Mouse (Mus musculus): Measurements from ENCODE around the gene Tmem209. TPM values are rescaled to one million over a fixed set of nuclear protein-coding genes. Genes with fewer than 3 reads are reported as not detected.

The Tmem209 gene
- polyA plus RNA-seq, 1 experiment, result not detected

- TF ChIP-seq POLR2A (IDR thresholded peaks at IDR 0.05; ENCODE audit: insufficient read depth, low read depth, low read length) (no peak), CTCF (IDR thresholded peaks at IDR 0.05; ENCODE audit: insufficient read depth, low read depth, low read length) (no peak)
- 55% methylated on average over 9 of the region's 9 CpGs for WGBS
Measured at GRCm38 (mm10) chr6:30514242-30514641, 4.7 kb upstream of the Tmem209 start.

GRCm38 (mm10) chr6:30510291-30510690 is 708 bp upstream of the Tmem209 start:
- Histone ChIP-seq H3K27ac (ENCODE audit: insufficient read depth, low read depth, low read length) (peak overlapping the region; percentile 43), H3K4me3 (ENCODE audit: insufficient read depth, low read depth, low read length) (no peak overlapping the region)
- 63% methylated on average over 5 of the region's 5 CpGs for WGBS

More at GRCm38 (mm10) chr6:30514242-30514641, 4.7 kb upstream of the Tmem209 start:
- no peak overlapping the region for H3K27ac ChIP-seq (ENCODE audit: insufficient read depth, low read depth, low read length)
- peaks cover 3% of the 10 kb centered on the region for H3K4me1 ChIP-seq (ENCODE audit: control insufficient read depth, insufficient read depth, low read length)
- H3K4me3 ChIP-seq (ENCODE audit: insufficient read depth, low read depth, low read length), result no peak overlapping the region

GRCm38 (mm10) chr6:30508824-30509223 is 759 bp downstream of the Tmem209 start:
- no peak overlapping the region for H3K27ac ChIP-seq (ENCODE audit: insufficient read depth, low read depth, low read length)

More at GRCm38 (mm10) chr6:30510291-30510690, 708 bp upstream of the Tmem209 start:
- peaks cover 3% of the 10 kb centered on the region for H3K4me1 ChIP-seq (ENCODE audit: control insufficient read depth, insufficient read depth, low read length)
- TF ChIP-seq CTCF (IDR thresholded peaks at IDR 0.05; ENCODE audit: insufficient read depth, low read depth, low read length) (no peak), POLR2A (IDR thresholded peaks at IDR 0.05; ENCODE audit: insufficient read depth, low read depth, low read length) (no peak)

GRCm38 (mm10) chr6:30499049-30499448 is 10.5 kb downstream of the Tmem209 start:
- Histone ChIP-seq H3K27ac (ENCODE audit: insufficient read depth, low read depth, low read length) (no peak overlapping the region), H3K4me3 (ENCODE audit: insufficient read depth, low read depth, low read length) (no peak overlapping the region), H3K4me1 (ENCODE audit: control insufficient read depth, insufficient read depth, low read length) (no peaks in the 10 kb centered on the region)
- TF ChIP-seq POLR2A (IDR thresholded peaks at IDR 0.05; ENCODE audit: insufficient read depth, low read depth, low read length) (no peak), CTCF (IDR thresholded peaks at IDR 0.05; ENCODE audit: insufficient read depth, low read depth, low read length) (no peak)
- WGBS, result 90% methylated on average over 3 of the region's 3 CpGs

More at GRCm38 (mm10) chr6:30508824-30509223, 759 bp downstream of the Tmem209 start:
- no peak for TF ChIP-seq POLR2A (IDR thresholded peaks at IDR 0.05; ENCODE audit: insufficient read depth, low read depth, low read length)
- no peak for TF ChIP-seq CTCF (IDR thresholded peaks at IDR 0.05; ENCODE audit: insufficient read depth, low read depth, low read length)
- WGBS, result under 1% methylated on average over 2 of the region's 2 CpGs
- peak overlapping the region; percentile 53 for H3K4me3 ChIP-seq (ENCODE audit: insufficient read depth, low read depth, low read length)
- H3K4me1 ChIP-seq (ENCODE audit: control insufficient read depth, insufficient read depth, low read length), result peaks cover 3% of the 10 kb centered on the region

GRCm38 (mm10) chr6:30486504-30486903 is 23.1 kb downstream of the Tmem209 start:
- TF ChIP-seq CTCF (IDR thresholded peaks at IDR 0.05; ENCODE audit: insufficient read depth, low read depth, low read length), result no peak
- no peak for TF ChIP-seq POLR2A (IDR thresholded peaks at IDR 0.05; ENCODE audit: insufficient read depth, low read depth, low read length)
- 90% methylated on average over 6 of the region's 6 CpGs for WGBS
- H3K4me1 ChIP-seq (ENCODE audit: control insufficient read depth, insufficient read depth, low read length), result no peaks in the 10 kb centered on the region
- no peak overlapping the region for H3K4me3 ChIP-seq (ENCODE audit: insufficient read depth, low read depth, low read length)
- H3K27ac ChIP-seq (ENCODE audit: insufficient read depth, low read depth, low read length), result no peak overlapping the region

- H3K4me3 ChIP-seq (ENCODE audit: insufficient read depth, low read depth, low read length), result no peak overlapping the region
- H3K27ac ChIP-seq (ENCODE audit: insufficient read depth, low read depth, low read length), result no peak overlapping the region
- 89% methylated on average over 2 of the region's 2 CpGs for WGBS
- TF ChIP-seq POLR2A (IDR thresholded peaks at IDR 0.05; ENCODE audit: insufficient read depth, low read depth, low read length) (no peak), CTCF (IDR thresholded peaks at IDR 0.05; ENCODE audit: insufficient read depth, low read depth, low read length) (no peak)
- H3K4me1 ChIP-seq (ENCODE audit: control insufficient read depth, insufficient read depth, low read length), result no peaks in the 10 kb centered on the region
Measured at GRCm38 (mm10) chr6:30482908-30483307, 26.7 kb downstream of the Tmem209 start.

GRCm38 (mm10) chr6:30479418-30479817 is 30.2 kb downstream of the Tmem209 start:
- Histone ChIP-seq H3K27ac (ENCODE audit: insufficient read depth, low read depth, low read length) (no peak overlapping the region), H3K4me1 (ENCODE audit: control insufficient read depth, insufficient read depth, low read length) (no peaks in the 10 kb centered on the region), H3K4me3 (ENCODE audit: insufficient read depth, low read depth, low read length) (no peak overlapping the region)
- WGBS, result 89% methylated on average over 3 of the region's 3 CpGs
- TF ChIP-seq CTCF (IDR thresholded peaks at IDR 0.05; ENCODE audit: insufficient read depth, low read depth, low read length) (no peak), POLR2A (IDR thresholded peaks at IDR 0.05; ENCODE audit: insufficient read depth, low read depth, low read length) (no peak)

GRCm38 (mm10) chr6:30477784-30478183 is 31.8 kb downstream of the Tmem209 start:
- TF ChIP-seq CTCF (IDR thresholded peaks at IDR 0.05; ENCODE audit: insufficient read depth, low read depth, low read length) (no peak), POLR2A (IDR thresholded peaks at IDR 0.05; ENCODE audit: insufficient read depth, low read depth, low read length) (no peak)
- no peak overlapping the region for H3K27ac ChIP-seq (ENCODE audit: insufficient read depth, low read depth, low read length)
- H3K4me3 ChIP-seq (ENCODE audit: insufficient read depth, low read depth, low read length), result no peak overlapping the region
- H3K4me1 ChIP-seq (ENCODE audit: control insufficient read depth, insufficient read depth, low read length), result no peaks in the 10 kb centered on the region
- 91% methylated on average over 6 of the region's 6 CpGs for WGBS

- H3K4me3 ChIP-seq (ENCODE audit: insufficient read depth, low read depth, low read length), result no peak overlapping the region
- no peak overlapping the region for H3K27ac ChIP-seq (ENCODE audit: insufficient read depth, low read depth, low read length)
- TF ChIP-seq POLR2A (IDR thresholded peaks at IDR 0.05; ENCODE audit: insufficient read depth, low read depth, low read length), result no peak
- no peak for TF ChIP-seq CTCF (IDR thresholded peaks at IDR 0.05; ENCODE audit: insufficient read depth, low read depth, low read length)
- 88% methylated on average over 8 of the region's 8 CpGs for WGBS
- H3K4me1 ChIP-seq (ENCODE audit: control insufficient read depth, insufficient read depth, low read length), result no peaks in the 10 kb centered on the region
Measured at GRCm38 (mm10) chr6:30477210-30477714, 32.3 kb downstream of the Tmem209 start.
